Mouse (Mus musculus): ENCODE measurements around the gene Pou4f2.

DNA sequence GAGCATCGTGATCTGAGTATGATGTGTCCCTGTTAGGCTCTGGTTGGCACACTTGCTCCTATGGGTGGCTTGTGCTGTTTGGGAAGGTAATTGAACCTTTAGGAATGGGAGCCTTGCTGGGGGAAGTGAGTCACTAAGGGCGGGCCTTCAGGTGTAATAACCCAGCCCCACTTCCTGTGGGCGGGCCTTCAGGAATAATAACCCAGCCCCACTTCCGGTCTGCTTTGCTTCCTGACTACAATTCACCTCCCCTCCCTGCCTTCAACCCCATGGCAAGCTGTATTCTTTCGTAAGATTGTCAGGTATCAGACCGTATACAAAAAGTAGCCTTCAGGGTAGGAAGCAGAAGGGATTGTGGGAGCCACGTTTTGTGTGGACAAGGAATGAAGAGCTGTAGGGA lies 45.7 kb downstream of the Pou4f2 start:
- no peak for TF ChIP-seq ZC3H11A (IDR thresholded peaks at IDR 0.05; ENCODE audit: borderline replicate concordance, low read depth, low read length)
- TF ChIP-seq CHD2 (IDR thresholded peaks at IDR 0.05; ENCODE audit: low read depth, low read length): no peak
- TF ChIP-seq HCFC1 (IDR thresholded peaks at IDR 0.05; ENCODE audit: borderline replicate concordance, insufficient read depth, low read length): no peak

Measured in ES-E14 (cell line).